Mouse (Mus musculus) erythroblast, embryonic 14.5 days (primary cell): Measurements from ENCODE around the gene Sez6.

Experiments used
- GATA1 ChIP-seq: IDR thresholded peaks from 2 replicates; pipeline ENCODE4 v1.6.1; 2012; ENCODE audit warnings: low read length, inconsistent platforms, mixed read lengths
- TAL1 ChIP-seq: IDR thresholded peaks from 3 replicates; pipeline ENCODE4 v1.6.1; 2012; ENCODE audit warnings: low read length, inconsistent platforms, mixed read lengths

GRCm38 (mm10) chr11:77958268-77958667 is 27.7 kb downstream of the Sez6 start:
- TF ChIP-seq GATA1 (no peak), TAL1 (no peak)
